Mouse (Mus musculus) forebrain, postnatal 0 days (tissue): ENCODE measurements around the gene Rnf207. TPM values are rescaled to one million over a fixed set of nuclear protein-coding genes. Genes with fewer than 3 reads are reported as not detected.

ENCODE experiments used
- ATAC-seq: fragments of 200-750 bp; cut with Nextera tagmentation; 2 replicates; pipeline ENCODE4 v1.8.0; 2017; ENCODE audit warnings: mild to moderate bottlenecking, moderate library complexity
- DNase-seq: peaks from one replicate; pipeline ENCODE4 v3.0.0-alpha.2; 2015
- H3K27ac ChIP-seq: fragments of 300-500 bp; sonication (generic); 2 replicates; pipeline ENCODE4 v1.5.1; 2014; ENCODE audit warnings: low read depth, mild to moderate bottlenecking, antibody characterized with exemption, low read length, moderate library complexity, mixed read lengths
- H3K27me3 ChIP-seq: fragments of 300-500 bp; sonication (generic); 2 replicates; pipeline ENCODE4 v1.6.1; 2014; ENCODE audit warnings: mild to moderate bottlenecking, low read length, mixed read lengths; ENCODE audit not compliant: insufficient read depth
- H3K36me3 ChIP-seq: fragments of 300-500 bp; sonication (generic); 2 replicates; pipeline ENCODE4 v1.6.1; 2014; ENCODE audit warnings: mild to moderate bottlenecking, moderate library complexity; ENCODE audit not compliant: insufficient read depth
- H3K4me1 ChIP-seq: fragments of 300-500 bp; sonication (generic); 2 replicates; pipeline ENCODE4 v1.6.1; 2014; ENCODE audit warnings: antibody characterized with exemption; ENCODE audit not compliant: insufficient read depth
- H3K4me2 ChIP-seq: fragments of 300-500 bp; sonication (generic); 2 replicates; pipeline ENCODE4 v1.6.1; 2014; ENCODE audit warnings: low read depth, mild to moderate bottlenecking, moderate library complexity
- H3K4me3 ChIP-seq: fragments of 300-500 bp; sonication (generic); 2 replicates; pipeline ENCODE4 v1.5.1; 2014; ENCODE audit warnings: low read depth, low read length, mixed read lengths
- H3K9ac ChIP-seq: fragments of 300-500 bp; sonication (generic); 2 replicates; pipeline ENCODE4 v1.6.1; 2014; ENCODE audit warnings: mild to moderate bottlenecking
- H3K9me3 ChIP-seq: fragments of 300-500 bp; sonication (generic); 2 replicates; pipeline ENCODE4 v1.6.1; 2016; ENCODE audit warnings: low read length
- CTCF ChIP-seq: sonication (generic); IDR thresholded peaks from 2 replicates; pipeline ENCODE4 v1.5.1; 2016; ENCODE audit warnings: antibody characterized with exemption, control low read depth, low read depth
- WGBS: fragments of 180-500 bp; shearing (Covaris S2); extraction: QIAGEN DNeasy Blood & Tissue Kit; methylation state at CpG from one replicate; pipeline ENCODE4 v1.1.7; 2014; 5-methylcytosine and 5-hydroxymethylcytosine counted together
- polyA plus RNA-seq: library from polyadenylated mRNA; unstranded; fragments of >200 nt; fragmentation: Nextera tagmentation; extraction: Ambion mirVana; gene quantifications from 2 replicates; pipeline ENCODE4 v1.2.1, GENCODE M21; 2015
- total RNA-seq: library from RNA; depleted of rRNA; stranded (reverse); fragments of >200 nt; gene quantifications from 2 replicates; pipeline ENCODE4 v1.2.3, GENCODE M21; 2014

Rnf207 gene
- total and polyA plus RNA-seq, 2 experiments from 2014 or later, result 2.6 to 4.2 TPM

- Histone ChIP-seq H3K9me3 (no peaks in the 10 kb centered on the region), H3K4me3 (0 out of 2 replicates have a peak overlapping the region, but pooled peaks have one; percentile 37), H3K27me3 (peaks cover 64% of the 10 kb centered on the region), H3K4me2 (peak overlapping the region; percentile 76), H3K27ac (no peak overlapping the region), H3K4me1 (peaks cover 14% of the 10 kb centered on the region; the same call in 1 of the 2 replicates), H3K36me3 (no peaks in the 10 kb centered on the region), H3K9ac (no peak overlapping the region)
- WGBS, result 11% methylated on average over 19 of the region's 19 CpGs
- ATAC-seq (no peak), DNase-seq (no peak)
- TF ChIP-seq CTCF, result no peak
Observed at GRCm38 (mm10) chr4:152287317-152288120, 31.3 kb downstream of the Rnf207 start.

GRCm38 (mm10) chr4:152286887-152287286 lies 31.9 kb downstream of the Rnf207 start:
- H3K27me3 ChIP-seq, result peaks cover 64% of the 10 kb centered on the region
- peak overlapping the region; percentile 37 for H3K4me3 ChIP-seq
- no peaks in the 10 kb centered on the region for H3K36me3 ChIP-seq
- peak overlapping the region; percentile 76 for H3K4me2 ChIP-seq
- H3K9ac ChIP-seq, result peak overlapping the region; percentile 57
- H3K4me1 ChIP-seq, result peaks cover 14% of the 10 kb centered on the region; the same call in 1 of the 2 replicates
- H3K27ac ChIP-seq, result no peak overlapping the region
- WGBS, result 5% methylated on average over 26 of the region's 26 CpGs
- ATAC-seq (no peak), DNase-seq (no peak)
- no peaks in the 10 kb centered on the region for H3K9me3 ChIP-seq
- no peak for TF ChIP-seq CTCF

DNA sequence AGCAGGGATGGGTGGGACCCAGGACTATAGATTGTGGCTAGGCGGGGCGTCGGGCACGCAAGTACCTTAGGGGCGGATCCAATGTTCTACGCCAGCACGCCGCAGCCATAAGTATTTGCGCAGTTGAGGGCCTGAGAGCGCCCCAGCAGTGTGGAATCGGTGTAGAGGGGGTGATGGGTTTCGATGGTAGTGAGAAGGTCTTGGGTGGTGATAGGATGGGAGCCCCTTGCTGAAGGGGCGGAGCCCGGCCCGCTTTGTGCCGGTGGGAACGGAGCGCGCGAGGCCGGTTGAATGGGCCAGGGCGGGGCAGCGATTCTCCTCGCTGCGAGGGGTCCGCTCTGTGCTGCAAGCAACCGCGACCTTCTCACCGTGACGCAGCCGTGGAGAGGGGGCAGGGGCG lies 32.6 kb downstream of the Rnf207 start:
- DNase-seq, result peak; percentile 63
- ATAC-seq, result peak; percentile 40
- Histone ChIP-seq H3K4me3 (peak overlapping the region; percentile 37), H3K9me3 (no peaks in the 10 kb centered on the region), H3K4me2 (peak overlapping the region; percentile 76), H3K27me3 (peaks cover 64% of the 10 kb centered on the region), H3K27ac (no peak overlapping the region), H3K9ac (peak overlapping the region; percentile 57), H3K4me1 (peaks cover 14% of the 10 kb centered on the region; the same call in 1 of the 2 replicates), H3K36me3 (no peaks in the 10 kb centered on the region)
- whole genome bisulfite sequencing, result 3% methylated on average over 32 of the region's 32 CpGs
- no peak for TF ChIP-seq CTCF

DNA sequence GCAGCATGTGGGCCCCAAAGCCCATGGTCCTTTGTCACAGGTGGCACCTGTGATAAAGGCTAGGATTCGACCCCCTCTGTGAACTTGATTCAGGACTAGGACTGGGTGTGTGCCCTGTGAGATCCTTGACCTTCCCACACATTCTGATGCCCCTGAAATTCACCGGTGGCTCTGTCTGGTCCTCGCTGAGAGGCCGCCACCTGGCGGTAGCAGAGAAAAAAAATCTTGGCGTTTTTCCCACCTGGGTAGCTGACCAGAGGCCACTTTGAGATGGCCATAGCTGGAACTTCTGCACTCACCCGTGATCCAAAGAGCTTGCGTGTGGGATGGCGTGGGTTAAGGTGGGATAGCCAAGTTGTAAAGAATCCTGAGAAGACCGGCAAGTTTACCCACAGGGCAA lies 33.3 kb downstream of the Rnf207 start:
- 3% methylated on average over 10 of the region's 10 CpGs for WGBS
- peak; percentile 70 for TF ChIP-seq CTCF
- ATAC-seq, result no peak

GRCm38 (mm10) chr4:152283186-152283950 lies 35.4 kb downstream of the Rnf207 start:
- no peak overlapping the region for H3K27ac ChIP-seq
- H3K4me2 ChIP-seq, result peak overlapping the region; percentile 61
- no peaks in the 10 kb centered on the region for H3K9me3 ChIP-seq
- peak; percentile 92 for ATAC-seq
- H3K27me3 ChIP-seq, result peaks cover 57% of the 10 kb centered on the region
- H3K4me3 ChIP-seq, result peak overlapping the region; percentile 38
- H3K9ac ChIP-seq, result peak overlapping the region; percentile 6; the same call in 1 of the 2 replicates
- WGBS, result 5% methylated on average over 68 of the region's 70 CpGs
- H3K36me3 ChIP-seq, result peaks cover 12% of the 10 kb centered on the region; the same call in 1 of the 2 replicates
- 0 out of 2 replicates have a peak, but pooled peaks cover 6% of the 10 kb centered on the region for H3K4me1 ChIP-seq
- peak; percentile 91 for DNase-seq
- TF ChIP-seq CTCF, result peak; percentile 98

More for the DNA sequence above, 33.3 kb downstream of the Rnf207 start:
- H3K4me2 ChIP-seq, result no peak overlapping the region
- H3K4me3 ChIP-seq, result no peak overlapping the region
- peak; percentile 69 for DNase-seq
- peaks cover 65% of the 10 kb centered on the region for H3K27me3 ChIP-seq
- H3K9me3 ChIP-seq, result no peaks in the 10 kb centered on the region
- no peak overlapping the region for H3K27ac ChIP-seq
- peaks cover 9% of the 10 kb centered on the region; the same call in 1 of the 2 replicates for H3K4me1 ChIP-seq
- peaks cover 4% of the 10 kb centered on the region; the same call in 1 of the 2 replicates for H3K36me3 ChIP-seq
- H3K9ac ChIP-seq, result no peak overlapping the region

DNA sequence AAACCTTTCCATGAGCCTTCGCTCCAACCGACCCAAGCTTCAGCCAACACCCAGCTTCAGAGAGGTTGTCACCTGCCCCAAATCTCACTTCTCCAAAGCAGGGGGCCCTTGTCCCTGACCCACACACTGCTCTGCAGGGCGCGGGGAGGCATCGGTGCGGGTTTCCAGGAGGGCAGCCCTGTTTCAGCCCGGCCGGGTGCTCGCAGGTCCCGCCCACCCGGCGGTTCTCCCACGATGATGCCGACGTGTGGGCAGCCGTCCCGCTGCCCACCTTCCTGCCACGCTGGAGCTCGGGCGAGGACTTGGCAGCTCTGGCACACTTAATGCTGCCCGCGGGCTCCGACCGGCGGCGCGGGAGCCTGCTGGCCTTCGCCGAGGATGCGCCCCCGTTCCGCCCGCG lies 36.1 kb downstream of the Rnf207 start:
- H3K27me3 ChIP-seq, result peaks cover 51% of the 10 kb centered on the region
- H3K4me1 ChIP-seq, result 0 out of 2 replicates have a peak, but pooled peaks cover 6% of the 10 kb centered on the region
- 12% methylated on average over 34 of the region's 34 CpGs for WGBS

More for the DNA sequence above, 36.1 kb downstream of the Rnf207 start:
- TF ChIP-seq CTCF, result no peak
- peak overlapping the region; percentile 6; the same call in 1 of the 2 replicates for H3K9ac ChIP-seq
- peak overlapping the region; percentile 38 for H3K4me3 ChIP-seq
- no peak for DNase-seq
- peaks cover 12% of the 10 kb centered on the region; the same call in 1 of the 2 replicates for H3K36me3 ChIP-seq
- H3K27ac ChIP-seq, result no peak overlapping the region
- H3K4me2 ChIP-seq, result peak overlapping the region; percentile 61
- peak; percentile 0; the same call in 1 of the 2 replicates for ATAC-seq
- no peaks in the 10 kb centered on the region for H3K9me3 ChIP-seq
